Mouse (Mus musculus): ENCODE measurements at regions not wholly inside any gene's neighbourhood (a gene's known extent, or its start where the extent isn't known, plus 50 kb on each side); places are given as distances from the start of the nearest gene placed in this dataset.

DNA sequence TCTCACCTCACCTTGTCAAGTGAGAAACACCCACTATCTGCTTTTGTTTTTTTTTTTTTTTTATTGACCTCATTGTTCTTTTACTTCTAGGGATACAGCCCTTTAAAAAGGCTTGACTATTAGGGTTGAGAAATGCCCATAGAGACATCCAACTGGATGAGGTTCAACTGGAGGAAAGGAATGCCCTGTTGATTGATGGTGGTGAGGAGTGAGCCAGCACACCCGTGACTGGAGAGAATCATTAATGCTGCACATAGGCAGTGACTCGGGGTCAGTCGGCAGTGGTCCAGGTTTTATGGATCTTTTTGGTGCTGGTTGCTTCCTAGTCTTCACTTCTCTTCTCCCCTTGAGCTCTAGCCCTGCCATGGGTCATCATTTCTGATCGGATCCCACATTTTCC lies 82.9 kb upstream of the Cryz start:
- no peak overlapping the region for H3K27ac ChIP-seq
- 91% methylated on average over 4 of the region's 4 CpGs for WGBS
- H3K9me3 ChIP-seq, result no peaks in the 10 kb centered on the region
- H3K4me3 ChIP-seq, result no peak overlapping the region
- 0 out of 2 replicates have a peak, but pooled peaks cover 4% of the 10 kb centered on the region for H3K4me1 ChIP-seq
- H3K36me3 ChIP-seq (replicated peaks), result no peaks in the 10 kb centered on the region
- DNase-seq (ENCODE audit: extremely low spot score, low spot score), result no peak
- no peaks in the 10 kb centered on the region for H3K27me3 ChIP-seq (ENCODE audit: poor library complexity, severe bottlenecking)

DNA sequence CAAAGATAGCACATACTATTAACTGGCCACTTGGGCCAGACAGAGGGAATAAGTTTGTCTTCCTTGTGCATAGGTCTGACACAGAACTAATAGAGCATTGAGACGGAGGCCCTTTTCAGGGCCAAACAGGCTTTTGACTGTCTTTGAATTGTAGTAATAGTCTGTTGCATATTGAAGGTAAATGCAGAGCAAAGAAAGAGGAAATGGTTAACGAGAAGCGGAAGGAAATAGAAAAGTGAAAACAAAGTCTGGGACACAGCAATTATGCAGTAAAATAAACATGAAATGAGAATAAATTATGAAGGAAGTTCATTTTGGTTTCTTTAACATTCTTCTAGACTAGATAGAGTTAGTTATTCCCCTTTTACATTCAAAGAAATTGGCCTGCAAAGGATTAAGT lies 86.4 kb upstream of the Cryz start:
- Histone ChIP-seq H3K27me3 (ENCODE audit: poor library complexity, severe bottlenecking) (no peaks in the 10 kb centered on the region), H3K36me3 (replicated peaks) (no peaks in the 10 kb centered on the region), H3K4me3 (no peak overlapping the region), H3K9me3 (no peaks in the 10 kb centered on the region), H3K27ac (no peak overlapping the region), H3K4me1 (0 out of 2 replicates have a peak, but pooled peaks cover 4% of the 10 kb centered on the region)
- DNase-seq (ENCODE audit: extremely low spot score, low spot score), result no peak
- 83% methylated on average over 3 of the region's 3 CpGs for WGBS

DNA sequence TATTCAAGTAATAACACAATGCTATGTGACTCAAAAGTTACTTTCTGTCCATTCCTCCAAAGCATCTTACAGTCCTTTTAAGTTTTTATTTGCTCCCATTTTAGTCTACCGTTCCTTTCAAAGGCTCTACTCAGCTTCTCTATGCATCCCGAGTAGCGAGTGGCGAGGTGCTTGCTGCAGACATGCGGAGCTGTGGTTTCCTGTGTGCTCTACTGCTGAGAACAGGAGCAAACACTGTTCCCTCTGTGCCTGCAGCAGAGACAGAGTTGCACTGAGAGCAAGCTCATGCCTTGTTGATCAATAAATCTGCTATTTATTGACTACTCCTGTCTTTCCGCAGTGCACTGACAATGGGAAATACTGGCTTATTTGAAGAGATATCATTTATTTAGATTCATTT lies 87.1 kb upstream of the Cryz start:
- H3K4me1 ChIP-seq, result 0 out of 2 replicates have a peak, but pooled peaks cover 4% of the 10 kb centered on the region
- WGBS, result 84% methylated on average over 6 of the region's 6 CpGs

DNA sequence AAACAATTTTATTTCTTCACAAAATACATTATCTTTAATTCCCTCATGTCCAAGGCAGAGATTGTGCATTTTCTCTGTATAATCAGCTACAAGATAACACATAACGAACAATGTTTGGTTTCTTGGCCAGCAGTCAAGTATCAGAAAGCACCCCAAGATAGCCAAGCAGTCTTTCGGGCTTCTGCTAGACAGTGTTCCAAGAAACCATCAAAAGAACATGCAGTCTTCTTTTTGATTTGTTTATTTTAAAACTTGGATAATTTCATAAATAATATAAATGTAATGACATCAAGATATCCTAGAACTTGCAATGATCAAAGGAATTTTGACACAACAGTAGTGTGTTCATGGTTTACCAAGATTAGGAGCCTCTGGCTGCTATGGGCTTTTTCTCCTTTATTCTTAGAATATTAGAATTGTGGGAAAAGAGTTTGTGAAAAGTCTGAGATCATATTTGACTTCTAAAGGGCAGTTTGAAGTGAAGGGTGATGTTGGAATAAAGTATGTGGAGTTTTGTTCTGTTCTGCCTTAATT lies 103.1 kb upstream of the Cryz start:
- H3K27ac ChIP-seq, result no peak overlapping the region
- no peak for DNase-seq (ENCODE audit: extremely low spot score, low spot score)
- H3K4me1 ChIP-seq, result no peaks in the 10 kb centered on the region
- 93% methylated on average over 2 of the region's 2 CpGs for WGBS
- no peaks in the 10 kb centered on the region for H3K36me3 ChIP-seq (replicated peaks)
- no peaks in the 10 kb centered on the region for H3K27me3 ChIP-seq (ENCODE audit: poor library complexity, severe bottlenecking)
- H3K4me3 ChIP-seq, result no peak overlapping the region
- H3K9me3 ChIP-seq, result no peaks in the 10 kb centered on the region

More for the DNA sequence above, 87.1 kb upstream of the Cryz start:
- H3K36me3 ChIP-seq (replicated peaks), result no peaks in the 10 kb centered on the region
- H3K27ac ChIP-seq, result no peak overlapping the region
- H3K4me3 ChIP-seq, result no peak overlapping the region
- no peak for DNase-seq (ENCODE audit: extremely low spot score, low spot score)
- H3K27me3 ChIP-seq (ENCODE audit: poor library complexity, severe bottlenecking), result no peaks in the 10 kb centered on the region
- H3K9me3 ChIP-seq, result no peaks in the 10 kb centered on the region

DNA sequence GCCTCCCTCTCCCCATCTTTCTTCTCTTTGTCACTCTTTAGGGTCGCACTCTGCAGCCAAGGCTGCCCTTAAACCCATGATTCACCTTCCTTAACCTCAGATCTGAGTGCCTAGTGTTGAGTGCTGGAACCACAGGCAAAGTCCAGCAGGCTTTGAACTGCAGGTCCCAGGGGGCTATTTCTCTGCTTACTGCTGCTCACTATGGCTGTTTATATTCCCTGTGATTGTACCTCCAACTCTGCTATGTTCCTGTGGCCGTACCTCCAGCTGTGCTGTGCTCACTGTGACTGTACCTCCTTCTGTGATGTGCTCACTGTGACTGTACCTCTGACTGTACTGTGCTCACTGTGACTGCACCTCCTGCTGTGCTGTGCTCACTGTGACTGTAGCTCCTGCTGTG lies 124.1 kb upstream of the Cryz start:
- no peaks in the 10 kb centered on the region for H3K36me3 ChIP-seq (replicated peaks)
- peaks cover 8% of the 10 kb centered on the region; the same call in 1 of the 2 replicates for H3K4me1 ChIP-seq
- DNase-seq (ENCODE audit: extremely low spot score, low spot score), result no peak
- no peaks in the 10 kb centered on the region for H3K27me3 ChIP-seq (ENCODE audit: poor library complexity, severe bottlenecking)
- no peak overlapping the region for H3K4me3 ChIP-seq
- no peak overlapping the region for H3K27ac ChIP-seq
- no peaks in the 10 kb centered on the region for H3K9me3 ChIP-seq
- 88% methylated on average over 2 of the region's 2 CpGs for WGBS

DNA sequence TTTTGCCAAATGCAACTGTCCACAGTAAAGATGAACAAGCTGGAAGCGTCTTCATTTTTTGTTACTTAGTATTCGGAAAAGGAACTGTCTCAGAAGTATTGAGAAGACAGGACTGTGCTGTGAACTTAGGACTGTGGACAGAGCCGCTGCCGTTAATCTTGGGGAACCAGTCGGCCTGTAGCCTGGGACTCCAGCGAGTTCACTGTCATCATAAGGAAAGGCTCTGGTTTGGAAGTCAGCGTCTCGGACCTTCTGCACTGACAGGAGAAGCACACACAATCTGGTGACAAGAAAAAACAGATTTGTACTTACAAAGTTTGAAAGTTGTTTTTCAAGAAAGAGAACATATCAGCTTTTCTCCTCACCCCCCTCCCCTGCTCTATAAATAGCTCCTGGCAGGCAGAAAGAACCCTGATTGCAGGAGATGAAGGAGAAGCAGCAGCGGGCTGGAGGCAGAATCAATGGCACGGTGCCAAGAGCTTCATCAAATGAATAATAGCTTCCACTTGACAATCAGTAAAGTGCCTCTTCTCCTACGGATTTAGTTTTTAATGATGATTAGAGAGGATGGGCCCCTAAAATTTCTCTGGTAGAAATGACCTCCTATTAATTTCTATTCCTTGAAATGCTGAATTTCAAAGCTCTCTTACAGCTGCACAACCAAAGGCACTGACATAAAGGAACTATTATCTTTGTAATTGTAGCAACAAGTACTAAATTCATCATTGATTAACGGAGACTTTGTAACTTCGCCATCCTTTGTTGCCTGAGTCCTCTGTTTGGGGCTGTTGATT lies 128.7 kb upstream of the Cryz start:
- H3K27me3 ChIP-seq (ENCODE audit: poor library complexity, severe bottlenecking), result no peaks in the 10 kb centered on the region
- H3K36me3 ChIP-seq (replicated peaks), result no peaks in the 10 kb centered on the region
- H3K9me3 ChIP-seq, result no peaks in the 10 kb centered on the region
- peaks cover 6% of the 10 kb centered on the region; the same call in 1 of the 2 replicates for H3K4me1 ChIP-seq
- H3K4me3 ChIP-seq, result no peak overlapping the region
- no peak for DNase-seq (ENCODE audit: extremely low spot score, low spot score)
- H3K27ac ChIP-seq, result no peak overlapping the region
- WGBS, result 68% methylated on average over 13 of the region's 13 CpGs

DNA sequence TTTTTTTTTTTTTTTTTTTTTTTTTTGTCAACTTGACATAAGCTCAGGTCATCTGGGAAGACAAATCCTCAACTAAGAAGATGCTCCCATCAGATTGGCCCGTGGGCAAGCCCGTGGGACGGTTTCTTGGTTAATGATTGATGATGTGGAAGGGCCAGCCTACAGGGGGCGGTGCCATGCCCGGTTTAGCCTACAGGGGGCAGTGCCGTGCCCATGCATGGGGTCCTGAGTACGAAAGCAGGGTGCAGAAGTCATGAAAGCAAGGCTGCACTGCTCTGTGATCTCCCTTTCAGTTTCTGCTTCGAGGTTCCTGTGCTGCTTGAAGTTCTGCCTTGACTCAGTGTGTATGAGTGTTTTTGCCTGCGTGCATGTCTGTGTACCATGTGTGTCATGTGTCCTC lies 127.7 kb upstream of the Lhx8 start:
- Histone ChIP-seq H3K36me3 (replicated peaks) (no peaks in the 10 kb centered on the region), H3K27ac (no peak overlapping the region), H3K4me3 (no peak overlapping the region), H3K4me1 (no peaks in the 10 kb centered on the region), H3K9me3 (no peaks in the 10 kb centered on the region), H3K27me3 (ENCODE audit: poor library complexity, severe bottlenecking) (no peaks in the 10 kb centered on the region)
- DNase-seq (ENCODE audit: extremely low spot score, low spot score), result no peak
- WGBS, result 82% methylated on average over 9 of the region's 9 CpGs

DNA sequence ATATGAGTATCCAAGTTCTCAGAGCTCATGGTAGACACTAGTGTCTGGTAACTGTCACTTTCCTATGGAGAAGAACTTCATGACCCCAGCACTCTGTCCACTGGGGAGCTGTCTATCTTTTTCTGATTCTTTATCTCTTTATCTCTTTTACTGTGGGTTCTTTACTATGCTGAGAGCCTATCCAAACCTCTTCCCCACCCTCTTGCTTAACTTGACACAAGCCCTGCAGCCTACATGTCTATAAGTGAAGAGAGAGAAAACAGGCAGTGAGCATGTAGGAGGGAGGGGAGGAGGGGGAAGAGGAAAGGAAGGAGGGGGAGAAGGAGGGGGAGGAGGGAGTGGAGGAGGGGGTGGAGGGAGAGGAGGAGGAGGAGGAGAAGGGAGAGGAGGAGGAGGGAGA lies 122.6 kb upstream of the Lhx8 start:
- Histone ChIP-seq H3K9me3 (peaks cover 6% of the 10 kb centered on the region; the same call in 1 of the 2 replicates), H3K27ac (no peak overlapping the region), H3K36me3 (replicated peaks) (no peaks in the 10 kb centered on the region), H3K27me3 (ENCODE audit: poor library complexity, severe bottlenecking) (no peaks in the 10 kb centered on the region), H3K4me1 (no peaks in the 10 kb centered on the region), H3K4me3 (no peak overlapping the region)
- no peak for DNase-seq (ENCODE audit: extremely low spot score, low spot score)

DNA sequence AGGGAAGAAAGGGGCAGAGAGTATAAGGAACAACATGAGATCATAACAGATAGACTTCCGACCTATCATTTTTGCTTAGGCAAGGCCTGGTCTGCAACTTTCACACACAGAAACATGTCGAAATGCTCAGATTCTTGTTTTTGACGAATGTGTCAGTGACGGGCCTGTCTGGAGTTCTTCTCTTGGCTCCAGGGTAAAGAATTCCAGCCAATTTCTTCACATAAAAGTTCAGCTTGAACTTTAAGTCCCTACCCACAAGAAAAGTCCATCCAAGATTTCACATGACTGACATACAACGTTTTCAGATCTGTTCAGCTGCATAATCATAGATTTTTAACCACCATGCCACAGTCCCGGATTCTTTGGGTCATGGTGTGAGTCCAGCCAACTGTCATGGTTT lies 122.1 kb upstream of the Lhx8 start:
- H3K36me3 ChIP-seq (replicated peaks), result no peaks in the 10 kb centered on the region
- H3K4me3 ChIP-seq, result no peak overlapping the region
- H3K4me1 ChIP-seq, result no peaks in the 10 kb centered on the region
- WGBS, result 87% methylated on average over 6 of the region's 6 CpGs
- peaks cover 6% of the 10 kb centered on the region; the same call in 1 of the 2 replicates for H3K9me3 ChIP-seq
- no peak for DNase-seq (ENCODE audit: extremely low spot score, low spot score)
- no peak overlapping the region for H3K27ac ChIP-seq
- H3K27me3 ChIP-seq (ENCODE audit: poor library complexity, severe bottlenecking), result no peaks in the 10 kb centered on the region

DNA sequence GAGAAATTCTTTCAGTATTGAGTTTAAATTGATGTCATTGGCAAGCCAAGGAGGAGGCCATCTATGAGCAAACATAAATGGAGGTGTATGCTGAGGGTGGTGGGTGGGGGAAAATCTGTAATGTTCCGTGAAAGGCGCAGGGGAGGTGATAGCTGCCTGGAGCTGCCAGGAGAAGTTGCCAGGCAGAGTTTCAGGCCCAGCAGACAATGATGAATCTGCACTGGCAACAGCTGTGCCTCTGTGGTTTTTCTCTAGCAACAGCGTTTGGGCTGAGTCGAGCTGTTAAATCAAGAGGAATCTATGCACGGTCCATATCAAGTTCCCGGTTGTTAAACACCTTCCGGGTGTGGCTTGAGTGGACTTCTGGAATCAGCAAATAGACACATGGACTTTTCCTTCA lies 120.7 kb upstream of the Lhx8 start:
- no peak overlapping the region for H3K4me3 ChIP-seq
- DNase-seq (ENCODE audit: extremely low spot score, low spot score), result no peak
- H3K36me3 ChIP-seq (replicated peaks), result no peaks in the 10 kb centered on the region
- 93% methylated on average over 7 of the region's 7 CpGs for WGBS
- H3K27me3 ChIP-seq (ENCODE audit: poor library complexity, severe bottlenecking), result no peaks in the 10 kb centered on the region
- H3K27ac ChIP-seq, result no peak overlapping the region
- H3K4me1 ChIP-seq, result no peaks in the 10 kb centered on the region
- peaks cover 6% of the 10 kb centered on the region; the same call in 1 of the 2 replicates for H3K9me3 ChIP-seq

DNA sequence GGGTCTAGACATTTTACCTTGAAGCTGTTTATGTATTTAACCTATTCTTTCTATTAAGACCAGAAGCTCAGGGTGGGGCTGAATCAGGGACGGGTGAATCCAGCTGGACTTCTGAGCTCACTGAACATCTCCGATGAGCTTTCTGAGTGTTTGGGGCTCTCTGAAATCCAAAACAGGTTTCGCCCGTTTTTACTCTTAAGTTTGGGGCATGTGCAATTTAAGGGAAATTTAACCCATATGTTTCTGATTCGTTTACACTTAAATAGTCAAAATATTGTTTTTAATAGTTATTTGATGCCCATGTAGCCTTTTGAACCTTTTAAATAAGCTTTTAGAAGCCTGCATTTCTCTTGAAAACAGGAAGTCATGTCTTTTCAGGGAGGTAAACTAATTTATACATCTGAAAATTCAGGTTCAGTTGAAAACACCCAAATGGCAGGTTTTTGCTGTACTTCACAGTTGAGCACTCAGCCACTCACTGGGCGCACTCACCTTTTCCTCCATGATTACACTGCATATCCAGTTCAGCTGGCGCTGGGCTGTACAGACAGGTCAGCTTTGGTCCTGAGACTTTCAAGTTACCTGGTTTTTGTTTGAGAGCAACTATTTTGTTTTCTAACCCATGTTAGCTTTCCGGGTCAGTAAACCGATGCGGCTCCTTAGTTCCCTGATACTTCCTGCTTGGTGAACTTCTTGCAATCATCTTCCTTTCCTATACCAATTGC lies 113.1 kb upstream of the Lhx8 start:
- Histone ChIP-seq H3K27ac (no peak overlapping the region), H3K4me3 (no peak overlapping the region), H3K27me3 (ENCODE audit: poor library complexity, severe bottlenecking) (no peaks in the 10 kb centered on the region), H3K36me3 (replicated peaks) (no peaks in the 10 kb centered on the region), H3K4me1 (no peaks in the 10 kb centered on the region; the same call in 1 of the 2 replicates), H3K9me3 (peaks cover 2% of the 10 kb centered on the region; the same call in 1 of the 2 replicates)
- WGBS, result 78% methylated on average over 10 of the region's 10 CpGs
- DNase-seq (ENCODE audit: extremely low spot score, low spot score), result no peak

DNA sequence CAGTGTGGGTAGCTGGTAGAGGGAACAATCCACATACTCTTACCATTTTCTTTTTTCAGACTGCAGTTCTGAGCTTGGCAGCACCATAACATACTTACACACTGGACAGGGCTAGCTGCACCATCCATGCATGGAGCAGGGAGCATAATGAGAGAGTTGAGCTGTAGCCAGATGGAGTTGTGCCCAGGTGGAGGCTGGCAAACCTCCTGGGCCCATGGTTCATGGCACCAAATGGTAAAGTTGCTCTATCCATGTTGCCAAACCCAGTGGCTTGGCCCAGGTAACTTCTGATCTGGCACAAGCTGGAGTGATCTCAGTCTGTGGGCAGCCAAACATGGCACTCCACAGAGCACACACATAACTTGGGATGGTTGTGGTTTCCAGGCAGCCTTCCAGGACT lies 111.0 kb upstream of the Lhx8 start:
- Histone ChIP-seq H3K27ac (no peak overlapping the region), H3K4me1 (no peaks in the 10 kb centered on the region; the same call in 1 of the 2 replicates), H3K9me3 (peaks cover 4% of the 10 kb centered on the region; the same call in 1 of the 2 replicates), H3K27me3 (ENCODE audit: poor library complexity, severe bottlenecking) (no peaks in the 10 kb centered on the region), H3K36me3 (replicated peaks) (no peaks in the 10 kb centered on the region), H3K4me3 (no peak overlapping the region)
- no peak for DNase-seq (ENCODE audit: extremely low spot score, low spot score)

DNA sequence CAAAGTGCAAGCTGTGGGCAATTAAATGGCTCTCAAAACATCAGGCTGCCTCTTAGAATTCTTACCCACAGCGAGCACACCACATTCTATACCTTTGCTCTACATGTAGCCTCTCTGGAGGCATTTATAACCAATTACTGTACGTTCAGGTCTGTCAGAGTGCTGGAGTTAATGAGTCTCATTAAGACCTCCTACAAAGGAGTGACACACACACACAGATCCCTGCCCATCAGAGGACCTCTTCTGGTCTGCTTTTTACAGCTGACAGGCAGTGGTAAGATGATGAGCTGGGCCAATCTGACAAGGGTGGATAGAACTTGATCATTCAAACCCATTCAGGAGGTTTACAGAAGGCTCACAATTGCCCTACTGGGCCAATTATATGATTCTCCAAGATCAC lies 110.4 kb upstream of the Lhx8 start:
- H3K9me3 ChIP-seq, result peaks cover 5% of the 10 kb centered on the region; the same call in 1 of the 2 replicates
- WGBS, result 73% methylated on average over 2 of the region's 2 CpGs
- no peaks in the 10 kb centered on the region for H3K36me3 ChIP-seq (replicated peaks)
- H3K4me3 ChIP-seq, result no peak overlapping the region
- H3K27me3 ChIP-seq (ENCODE audit: poor library complexity, severe bottlenecking), result no peaks in the 10 kb centered on the region
- no peaks in the 10 kb centered on the region; the same call in 1 of the 2 replicates for H3K4me1 ChIP-seq
- H3K27ac ChIP-seq, result no peak overlapping the region
- DNase-seq (ENCODE audit: extremely low spot score, low spot score), result no peak
